Mouse (Mus musculus): Measurements from ENCODE around the gene Tcl1b4.

Tcl1b4 gene

DNA sequence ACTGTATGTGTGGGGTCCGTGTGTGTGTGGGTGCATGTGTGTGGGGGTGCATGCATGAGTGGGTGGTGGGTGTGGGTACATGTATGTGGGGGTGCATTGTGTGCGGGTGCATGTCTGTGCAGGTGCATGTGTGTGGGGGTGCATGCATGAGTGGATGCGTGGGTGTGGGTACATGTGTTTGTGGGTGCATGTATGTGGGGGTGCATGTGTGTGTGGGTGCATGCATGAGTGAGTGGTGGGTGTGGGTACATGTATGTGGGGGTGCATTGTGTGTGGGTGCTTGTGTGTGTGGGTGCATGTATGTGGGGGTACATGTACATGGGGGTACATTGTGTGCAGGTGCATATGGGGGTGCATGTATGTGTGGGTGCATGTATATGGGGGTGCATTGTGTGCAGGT lies 52.0 kb downstream of the Tcl1b4 start:
- DNase-seq: no peak

Data from retina, postnatal 1 day (tissue).